Mouse (Mus musculus) gonadal fat pad, adult 2 months (tissue): ENCODE measurements around the gene Pde6g. TPM values are rescaled to one million over a fixed set of nuclear protein-coding genes. Genes with fewer than 3 reads are reported as not detected.
"Not testable (repeated sequence)": the region's sequence is repeated elsewhere in the genome, so short reads cannot be mapped to it uniquely, and the experiment has no call there.

Experiments
- DNase-seq: peaks from one replicate; pipeline ENCODE4 v3.0.0-alpha.2; 2012; ENCODE audit warnings: low read depth
- polyA plus RNA-seq: library from polyadenylated mRNA; depleted of rRNA; stranded (reverse); fragments of >200 nt; gene quantifications from 2 replicates; pipeline ENCODE4 v1.2.3, GENCODE M21; 2012; rRNA removed

The Pde6g gene
- polyA plus RNA-seq, 1 experiment = 0.42 TPM

DNA sequence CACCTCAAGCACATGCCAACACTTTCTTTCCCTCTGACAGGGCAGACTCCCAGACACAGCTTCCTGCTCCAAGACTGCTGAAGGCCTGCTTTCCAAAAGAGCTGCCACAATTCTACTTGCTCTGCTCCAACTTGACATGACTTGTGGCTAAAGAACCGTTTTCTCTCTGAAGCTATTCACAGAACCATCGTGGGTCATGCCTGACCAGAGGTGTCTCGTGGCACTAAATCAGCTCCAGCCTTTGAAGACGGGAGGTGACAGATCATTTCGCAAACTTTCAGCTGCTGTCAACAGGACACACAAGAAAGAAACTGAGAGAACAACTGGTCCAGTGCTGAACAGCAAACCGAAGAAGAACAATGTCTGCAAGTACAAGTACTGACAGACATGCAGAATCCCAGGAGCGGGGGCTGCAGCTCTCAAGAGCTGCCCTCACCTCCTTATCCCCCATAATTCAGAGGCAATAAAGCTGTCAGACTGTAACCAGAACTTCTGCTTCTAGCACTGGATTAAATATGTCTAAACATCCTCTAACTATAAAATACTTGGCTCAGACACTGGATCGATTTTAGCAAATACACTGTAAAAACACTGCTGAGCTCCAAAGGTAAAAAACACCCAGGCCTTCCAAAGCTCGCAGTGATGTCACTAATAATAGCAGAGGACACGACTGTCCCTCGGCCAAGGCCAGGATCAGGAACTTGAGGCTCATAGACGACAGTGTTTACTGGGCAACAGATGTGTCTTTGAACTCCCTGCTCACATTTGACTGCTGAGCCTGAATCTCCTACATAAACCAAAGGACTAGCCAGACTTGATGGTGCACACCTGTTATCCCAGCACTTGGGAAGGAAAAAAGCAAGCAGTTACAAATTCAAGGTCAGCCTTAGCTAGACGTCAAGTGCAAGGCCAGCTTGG lies 30.4 kb downstream of the Pde6g start:
- peak; percentile 65 for DNase-seq

DNA sequence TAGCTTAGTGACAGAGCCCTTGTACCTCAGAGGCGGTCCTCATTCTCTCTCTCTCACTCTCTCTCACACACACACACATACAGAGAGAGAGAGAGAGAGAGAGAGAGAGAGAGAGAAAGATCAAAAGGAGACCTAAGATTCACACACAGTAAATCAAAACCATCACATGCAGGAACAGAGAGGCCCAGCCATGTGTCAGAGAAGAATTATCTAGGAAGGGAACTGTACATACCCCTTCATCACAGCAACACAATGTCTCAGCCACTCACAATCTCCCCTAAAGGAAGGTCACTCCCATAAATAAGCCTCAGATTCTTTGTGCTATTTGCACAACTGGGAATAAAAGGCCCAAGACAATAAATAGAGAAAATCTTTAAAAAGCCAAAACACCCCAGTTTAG lies 34.7 kb downstream of the Pde6g start:
- DNase-seq = no peak

DNA sequence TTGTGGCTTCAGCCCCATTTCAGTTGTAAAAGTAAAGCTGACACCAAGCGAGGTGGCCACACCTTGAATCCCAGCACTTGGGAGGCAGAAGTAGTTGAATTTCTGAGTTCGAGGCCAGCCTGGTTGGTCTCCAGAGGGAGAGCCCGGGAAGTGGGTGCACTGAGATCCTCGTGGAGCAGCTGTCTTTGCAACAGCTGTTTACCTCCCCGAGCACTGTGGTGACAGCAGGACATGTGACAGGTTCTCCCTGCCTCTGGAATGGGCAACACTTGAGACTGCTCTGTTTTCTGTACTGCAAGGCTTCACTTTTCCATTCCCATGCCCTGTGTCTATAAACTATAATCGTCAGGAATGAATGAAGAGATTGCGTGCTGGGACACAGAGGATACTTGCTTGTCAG lies 35.4 kb downstream of the Pde6g start:
- DNase-seq = no peak

DNA sequence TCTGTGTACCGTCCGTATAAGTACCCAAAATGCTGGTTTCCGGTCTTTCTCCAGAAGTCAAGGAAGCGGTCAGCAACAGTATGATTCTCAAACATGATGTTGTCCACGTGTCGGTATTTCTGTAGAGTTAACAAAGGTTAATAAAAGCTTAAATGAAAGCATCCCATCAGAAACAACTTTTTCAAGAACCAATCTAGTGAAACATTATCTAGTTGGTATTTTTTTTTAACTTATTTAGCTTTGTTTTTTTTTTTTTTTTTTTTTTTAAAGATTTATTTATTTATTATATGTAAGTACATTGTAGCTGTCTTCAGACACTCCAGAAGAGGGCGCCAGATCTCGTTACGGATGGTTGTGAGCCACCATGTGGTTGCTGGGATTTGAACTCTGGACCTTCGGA lies 39.7 kb downstream of the Pde6g start:
- not testable (repeated sequence) for DNase-seq

DNA sequence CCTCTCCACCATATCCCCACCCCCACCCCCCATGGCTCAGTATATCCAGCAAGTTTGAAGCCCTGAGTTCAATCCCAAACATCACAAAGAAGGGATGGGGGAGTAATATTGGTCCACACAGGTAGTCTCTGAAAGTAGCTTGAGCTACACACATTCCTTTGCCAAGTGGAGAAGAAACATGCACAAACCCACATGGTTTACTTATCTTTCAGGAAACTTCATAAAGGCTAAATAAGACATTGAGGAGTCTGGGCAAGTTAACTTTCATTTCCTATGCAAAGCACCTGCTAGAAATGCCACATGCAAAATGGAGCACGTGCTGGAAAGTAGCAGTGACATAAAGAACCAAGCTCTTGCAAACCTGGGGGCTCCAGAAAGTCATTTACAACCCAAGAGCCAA lies 46.9 kb downstream of the Pde6g start:
- DNase-seq = no peak

DNA sequence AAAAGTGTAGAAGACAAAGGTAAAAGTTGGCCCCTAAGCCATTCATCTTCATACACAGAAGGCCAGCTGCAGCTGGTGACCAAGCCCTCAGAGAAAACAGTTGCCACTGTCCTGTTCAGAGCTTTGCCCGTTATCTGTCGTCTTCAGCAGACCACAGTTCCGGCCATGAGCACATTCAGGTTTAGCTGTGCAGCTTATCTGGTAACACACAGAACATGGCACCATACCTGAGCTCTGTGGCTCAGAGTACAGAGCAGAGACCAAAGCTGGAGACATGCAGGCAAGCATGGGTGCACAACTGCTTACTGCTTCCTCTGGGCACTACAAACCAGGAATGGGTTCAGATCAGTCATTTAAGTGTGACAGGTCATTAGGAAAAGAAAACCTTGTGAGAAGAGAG lies 47.4 kb downstream of the Pde6g start:
- DNase-seq = no peak

DNA sequence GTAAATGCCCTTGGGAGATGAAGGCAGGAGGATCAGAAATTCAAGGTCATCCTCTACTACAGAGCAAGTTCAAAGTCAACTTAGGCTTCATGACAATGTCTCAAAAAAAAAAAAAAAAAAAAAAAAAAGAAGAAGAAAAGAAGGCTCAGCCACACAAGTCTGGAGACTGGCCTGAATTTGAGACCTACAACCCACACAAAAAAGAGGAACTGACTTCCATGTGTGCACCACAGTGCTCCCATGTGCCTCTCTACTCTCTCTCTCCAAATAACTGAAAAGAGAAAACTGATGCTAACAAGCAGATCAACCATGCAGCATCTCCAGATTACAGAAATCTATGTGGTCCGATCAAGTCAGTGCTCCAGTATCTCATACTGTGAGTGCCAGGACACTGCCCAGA lies 48.5 kb downstream of the Pde6g start:
- no peak for DNase-seq

DNA sequence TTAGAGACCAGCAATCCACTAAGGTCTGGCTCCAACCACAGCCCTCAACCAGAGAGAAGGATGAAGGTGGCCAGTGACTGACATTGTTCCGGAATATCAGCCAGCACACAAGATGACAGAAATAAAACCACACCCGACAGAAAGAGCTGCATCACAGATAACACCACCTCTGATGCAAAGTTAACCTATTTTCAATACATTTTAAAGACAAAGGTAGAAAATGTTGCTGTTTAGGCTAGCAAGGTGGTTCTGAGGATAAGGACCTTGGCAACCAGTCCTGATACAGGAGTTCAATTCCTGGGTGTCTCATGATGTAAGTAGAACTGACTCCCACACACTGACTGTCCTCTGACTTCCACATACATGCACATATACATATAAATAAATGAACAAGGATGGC lies 54.0 kb downstream of the Pde6g start:
- no peak for DNase-seq

Other genes starting within 250 kb of the Pde6g start
- gene Bahcc1, start 220.6 kb downstream of the Pde6g start, polyA plus RNA-seq = 7.4 and 10.7 TPM in 2 replicates
- 916 and 1,199 TPM in 2 replicates for gene Actg1, start 105.0 kb downstream of the Pde6g start, polyA plus RNA-seq
- 0.56 and 0.78 TPM in 2 replicates for gene Fscn2, start 92.0 kb downstream of the Pde6g start, polyA plus RNA-seq
- 28.5 and 29.6 TPM in 2 replicates for gene Faap100, start 74.7 kb downstream of the Pde6g start, polyA plus RNA-seq
- gene Nploc4, start 15.8 kb downstream of the Pde6g start, polyA plus RNA-seq = 68.8 and 71.4 TPM in 2 replicates
- gene Tspan10, start 10.9 kb downstream of the Pde6g start, polyA plus RNA-seq = not detected in 2 replicates
- 24.5 and 30.4 TPM in 2 replicates for gene Oxld1, start 4.6 kb upstream of the Pde6g start, polyA plus RNA-seq
- 13.1 and 16.6 TPM in 2 replicates for gene Ccdc137, start 4.6 kb upstream of the Pde6g start, polyA plus RNA-seq
- gene Arl16, start 14.1 kb upstream of the Pde6g start, polyA plus RNA-seq = 32.5 and 34.3 TPM in 2 replicates
- 61.8 and 70.5 TPM in 2 replicates for gene Mrpl12, start 31.1 kb upstream of the Pde6g start, polyA plus RNA-seq
- 372 and 561 TPM in 2 replicates for gene Slc25a10, start 38.3 kb upstream of the Pde6g start, polyA plus RNA-seq
- gene Gcgr, start 77.2 kb upstream of the Pde6g start, polyA plus RNA-seq = 1.2 and 1.8 TPM in 2 replicates
- 153 and 179 TPM in 2 replicates for gene Mcrip1, start 96.2 kb upstream of the Pde6g start, polyA plus RNA-seq
- gene Ppp1r27, start 97.6 kb upstream of the Pde6g start, polyA plus RNA-seq = 0.72 TPM in 1 of 2 replicates, not detected in the other
- 372 and 394 TPM in 2 replicates for gene P4hb, start 119.8 kb upstream of the Pde6g start, polyA plus RNA-seq
- gene Arhgdia, start 128.1 kb upstream of the Pde6g start, polyA plus RNA-seq = 584 and 632 TPM in 2 replicates
- 21.4 and 28.5 TPM in 2 replicates for gene Alyref, start 144.9 kb upstream of the Pde6g start, polyA plus RNA-seq
- 74.7 and 75.0 TPM in 2 replicates for gene Anapc11, start 144.9 kb upstream of the Pde6g start, polyA plus RNA-seq
- gene Npb, start 155.0 kb upstream of the Pde6g start, polyA plus RNA-seq = 1.1 and 1.2 TPM in 2 replicates
- 139 and 189 TPM in 2 replicates for gene Pcyt2, start 164.4 kb upstream of the Pde6g start, polyA plus RNA-seq
- 57.9 and 61.4 TPM in 2 replicates for gene Sirt7, start 171.7 kb upstream of the Pde6g start, polyA plus RNA-seq
- 53.0 and 56.7 TPM in 2 replicates for gene Mafg, start 180.1 kb upstream of the Pde6g start, polyA plus RNA-seq
- 6.9 and 10.5 TPM in 2 replicates for gene Pycr1, start 190.3 kb upstream of the Pde6g start, polyA plus RNA-seq
- 0.26 TPM in 1 of 2 replicates, not detected in the other for gene Myadml2, start 194.7 kb upstream of the Pde6g start, polyA plus RNA-seq
- gene Notum, start 207.7 kb upstream of the Pde6g start, polyA plus RNA-seq = 3.3 and 4.0 TPM in 2 replicates
- gene Aspscr1, start 219.5 kb upstream of the Pde6g start, polyA plus RNA-seq = 93.6 and 104 TPM in 2 replicates